Mouse (Mus musculus) heart, adult 8-10 months (tissue): ENCODE data around the gene Faxc. TPM values are rescaled to one million over a fixed set of nuclear protein-coding genes. Genes with fewer than 3 reads are reported as not detected.

Experiments
- DNase-seq: peaks from one replicate; pipeline ENCODE4 v3.0.0; 2022; ENCODE audit warnings: low spot score
- total RNA-seq, 4 experiments: library from RNA; stranded (reverse); gene quantifications; 2 replicates each; pipeline ENCODE4 v1.2.4; 2022

Gene Faxc
- total RNA-seq = 1 to 10 TPM; 1.4 to 2.0 (median 1.6) TPM

- peak; percentile 14 for DNase-seq
These were observed at the start of gene Faxc for GRCm38 (mm10) chr4:21930971-21931771. TSS of gene Faxc (plus strand) at chr4:21931329.

GRCm38 (mm10) chr4:21882806-21883205 lies 48.3 kb upstream of the Faxc start:
- DNase-seq = no peak

GRCm38 (mm10) chr4:21885831-21886230 lies 45.3 kb upstream of the Faxc start:
- DNase-seq = no peak

GRCm38 (mm10) chr4:21931772-21932630 lies 872 bp downstream of the Faxc start:
- DNase-seq = no peak

- no peak for DNase-seq
These were observed 4.2 kb downstream of the Faxc start for GRCm38 (mm10) chr4:21935378-21935777.

GRCm38 (mm10) chr4:21936424-21936823 lies 5.3 kb downstream of the Faxc start:
- no peak for DNase-seq

- DNase-seq = no peak
These were observed 6.8 kb downstream of the Faxc start for GRCm38 (mm10) chr4:21937890-21938289.

GRCm38 (mm10) chr4:21944672-21945071 lies 13.5 kb downstream of the Faxc start:
- DNase-seq = no peak

GRCm38 (mm10) chr4:21951444-21951843 lies 20.3 kb downstream of the Faxc start:
- no peak for DNase-seq

GRCm38 (mm10) chr4:21952255-21952654 lies 21.1 kb downstream of the Faxc start:
- DNase-seq = no peak

- peak; percentile 2 for DNase-seq
These were observed 26.6 kb downstream of the Faxc start for GRCm38 (mm10) chr4:21957570-21958321.

- no peak for DNase-seq
These were observed 40.8 kb downstream of the Faxc start for GRCm38 (mm10) chr4:21971949-21972348.

- DNase-seq = no peak
These were observed 43.0 kb downstream of the Faxc start for GRCm38 (mm10) chr4:21974126-21974525.

- DNase-seq = no peak
These were observed 49.3 kb downstream of the Faxc start for GRCm38 (mm10) chr4:21980471-21980870.

- DNase-seq = no peak
These were observed 51.3 kb downstream of the Faxc start for GRCm38 (mm10) chr4:21982449-21982848.

GRCm38 (mm10) chr4:21986857-21987256 lies 55.7 kb downstream of the Faxc start:
- DNase-seq = no peak

- no peak for DNase-seq
These were observed 56.3 kb downstream of the Faxc start for GRCm38 (mm10) chr4:21987460-21987859.

- no peak for DNase-seq
These were observed 58.5 kb downstream of the Faxc start for GRCm38 (mm10) chr4:21989571-21990091.

- peak; percentile 2 for DNase-seq
These were observed 59.6 kb downstream of the Faxc start for GRCm38 (mm10) chr4:21990580-21991235.

GRCm38 (mm10) chr4:22017656-22018379 lies 86.7 kb downstream of the Faxc start:
- peak; percentile 14 for DNase-seq
